16 mouse cellular contexts compared by ENCODE assay signal in genomic region chr6:72758239-72759017, GRCm38 (mm10). TPM values are rescaled to one million over a fixed set of nuclear protein-coding genes. Genes with fewer than 3 reads are reported as not detected.
A peak's percentile ranks its signal among the peaks of the same experiment; 100 is the strongest.
DNase-seq lines count a peak whose midpoint lies in the region; ATAC-seq and TF ChIP-seq lines count a peak whose summit lies in the region.
"Had no signal": no experiment of that assay in that cellular context is flagged by ENCODE, and none has a peak within 500 bp of the region (broad histone marks: within the 10 kb centered on the region; RNA-seq: fewer than 3 reads in every experiment).

No protein-coding gene starts in this region.

- no peak overlapping the region for H3K27ac ChIP-seq in heart, adult 2 months
- no peak overlapping the region for H3K27ac ChIP-seq in lung, embryonic 14.5 days (ENCODE audit: low read depth)
- H3K27ac ChIP-seq: liver, embryonic 12.5 days; neural tube, embryonic 12.5 days had no signal

- H3K79me2 ChIP-seq in heart, adult 2 months (replicated peaks; ENCODE audit: control insufficient read depth, insufficient read depth, low read length): no peaks in the 10 kb centered on the region; the same call in 1 of the 2 replicates

- ATAC-seq in lung, embryonic 14.5 days (ENCODE audit: insufficient read depth): no peak
- ATAC-seq: liver, embryonic 12.5 days; midbrain, embryonic 16.5 days had no signal

- peaks cover 8% of the 10 kb centered on the region for H3K4me1 ChIP-seq in heart, adult 2 months (ENCODE audit: control insufficient read depth, insufficient read depth, low read length)
- H3K4me1 ChIP-seq in lung, embryonic 14.5 days (ENCODE audit: insufficient read depth): peaks cover 18% of the 10 kb centered on the region

- peak; percentile 35 for TF ChIP-seq CTCF in heart, adult 2 months (IDR thresholded peaks at IDR 0.05)
- 0 out of 2 replicates have a peak, but pooled peaks have one; percentile 17 for TF ChIP-seq CTCF in lung, embryonic 14.5 days (IDR thresholded peaks at IDR 0.05; ENCODE audit: low read depth)

- no peak overlapping the region for H3K4me2 ChIP-seq in lung, embryonic 14.5 days
- H3K4me2 ChIP-seq: liver, embryonic 12.5 days; neural tube, embryonic 12.5 days had no signal

- no peak for TF ChIP-seq EP300 in heart, adult 2 months (IDR thresholded peaks at IDR 0.05; ENCODE audit: insufficient read depth, low read depth, low read length)

- no peak for TF ChIP-seq POLR2A in heart, adult 2 months (IDR thresholded peaks at IDR 0.05; ENCODE audit: insufficient read depth, low read depth, low read length)

- H3K9ac ChIP-seq in heart, adult 2 months (ENCODE audit: low read depth, low read length): no peak overlapping the region
- no peak overlapping the region for H3K9ac ChIP-seq in lung, embryonic 14.5 days
- H3K9ac ChIP-seq: liver, embryonic 12.5 days; neural tube, embryonic 12.5 days had no signal

- no peaks in the 10 kb centered on the region for H3K9me3 ChIP-seq in lung, embryonic 14.5 days (ENCODE audit: low read depth, low read length)
- H3K9me3 ChIP-seq: liver, embryonic 12.5 days; neural tube, embryonic 12.5 days had no signal

- intact Hi-C loops in heart, adult 2 months (cut with DNase I): no loop called here

- WGBS in heart, adult 2 months: 52% methylated on average over 10 of the region's 10 CpGs
- WGBS in lung, embryonic 14.5 days: 63% methylated on average over 10 of the region's 10 CpGs

- H3K36me3 ChIP-seq in heart, adult 2 months (ENCODE audit: control insufficient read depth, insufficient read depth, low read length): no peaks in the 10 kb centered on the region
- no peaks in the 10 kb centered on the region for H3K36me3 ChIP-seq in lung, embryonic 14.5 days (ENCODE audit: insufficient read depth)
- H3K36me3 ChIP-seq: liver, embryonic 12.5 days; neural tube, embryonic 12.5 days had no signal

- no peak for DNase-seq in heart, adult 2 months
- DNase-seq in heart, postnatal 4 days: no peak
- DNase-seq in lung, embryonic 14.5 days: peak; percentile 37
- no peak for DNase-seq in lung, postnatal 4 days
- peak; percentile 91 for DNase-seq in ES-CJ7 (ENCODE audit: low read depth, low spot score)
- peak; percentile 45 to 56 for DNase-seq in kidney, postnatal 25 days
- DNase-seq in thymus, postnatal 25 days: no peak
- DNase-seq: cerebellum, adult 11-12 months; heart, adult 11 months; heart, postnatal 10 days; left cerebral cortex, postnatal 4 days; lung, postnatal 36 days; thymus, adult 18-20 months had no signal

- no peak overlapping the region for H3K4me3 ChIP-seq in heart, adult 2 months
- H3K4me3 ChIP-seq in lung, embryonic 14.5 days (ENCODE audit: low read depth, low read length): no peak overlapping the region
- H3K4me3 ChIP-seq: liver, embryonic 12.5 days; neural tube, embryonic 12.5 days had no signal

- no peaks in the 10 kb centered on the region for H3K27me3 ChIP-seq in heart, adult 2 months (ENCODE audit: control insufficient read depth, insufficient read depth, low read length)
- H3K27me3 ChIP-seq in lung, embryonic 14.5 days (ENCODE audit: insufficient read depth, low read length): no peaks in the 10 kb centered on the region
- H3K27me3 ChIP-seq: liver, embryonic 12.5 days; neural tube, embryonic 12.5 days had no signal

RNA-seq across cellular contexts. Expression of gene Tcf7l1, which starts 30.6 kb away (rescaled TPM):
- 10 to 100 TPM in 1 of 2 experiments, 1 to 10 TPM in 1; 8.8 to 10.0 TPM for total RNA-seq in heart, adult 2 months (2021)
- 10.6 and 17.7 TPM in 2 replicates for polyA plus RNA-seq in heart, adult 2 months (2012; rRNA removed)
- 10 to 100 TPM; 24.2 to 26.5 TPM for total RNA-seq in heart, postnatal 4 days (2021)
- 38.3 and 41.1 TPM in 2 replicates for polyA plus RNA-seq in lung, embryonic 14.5 days (2014; fragmentation: Nextera tagmentation; extraction: Ambion mirVana)

Comparison
In these comparisons a context has a peak if more than half of its experiments do, and no peak if none do; other contexts are left out.
1. DNase-seq: peak in lung, embryonic 14.5 days (single experiment), ES-CJ7 (single experiment) and kidney, postnatal 25 days (2 of 2); none in heart, adult 2 months (0 of 2), heart, postnatal 4 days (single experiment), lung, postnatal 4 days (0 of 2) and thymus, postnatal 25 days (single experiment).